Mouse (Mus musculus) brown adipose tissue, adult 24 weeks (tissue): ENCODE measurements around the gene Pfas. TPM values are rescaled to one million over a fixed set of nuclear protein-coding genes. Genes with fewer than 3 reads are reported as not detected.
"Not testable (repeated sequence)": the region's sequence is repeated elsewhere in the genome, so short reads cannot be mapped to it uniquely, and the experiment has no call there.

ENCODE experiments used
- H3K27ac ChIP-seq: fragments of 200-500 bp; replicated peaks from 2 replicates; pipeline ENCODE4 v1.5.1; 2012; ENCODE audit warnings: low read depth, mild to moderate bottlenecking, low read length
- H3K4me1 ChIP-seq: fragments of 200-500 bp; 2 replicates; pipeline ENCODE4 v1.6.1; 2012; ENCODE audit warnings: low read length, mixed read lengths; ENCODE audit not compliant: control insufficient read depth, insufficient read depth, insufficient read length
- H3K4me3 ChIP-seq: fragments of 200-500 bp; 2 replicates; pipeline ENCODE4 v1.5.1; 2012; ENCODE audit warnings: low read depth, mild to moderate bottlenecking, low read length, moderate library complexity; ENCODE audit not compliant: insufficient read depth
- polyA plus RNA-seq: library from polyadenylated mRNA; stranded (reverse); fragments of >200 nt; gene quantifications from 2 replicates; pipeline ENCODE4 v1.2.4, GENCODE M21; 2012; ENCODE audit not compliant: missing spikeins, insufficient read depth, insufficient read length

Pfas gene
- polyA plus RNA-seq, 1 experiment = 7.8 TPM

GRCm38 (mm10) chr11:69002782-69003181, 5.5 kb downstream of the Pfas start:
- H3K4me1 ChIP-seq, H3K4me3 ChIP-seq, H3K27ac ChIP-seq: not testable (repeated sequence)

- no peak overlapping the region for H3K27ac ChIP-seq
- no peaks in the 10 kb centered on the region; the same call in 1 of the 2 replicates for H3K4me1 ChIP-seq
- no peak overlapping the region for H3K4me3 ChIP-seq
These were observed 11.2 kb downstream of the Pfas start for GRCm38 (mm10) chr11:68997080-68997479.

DNA sequence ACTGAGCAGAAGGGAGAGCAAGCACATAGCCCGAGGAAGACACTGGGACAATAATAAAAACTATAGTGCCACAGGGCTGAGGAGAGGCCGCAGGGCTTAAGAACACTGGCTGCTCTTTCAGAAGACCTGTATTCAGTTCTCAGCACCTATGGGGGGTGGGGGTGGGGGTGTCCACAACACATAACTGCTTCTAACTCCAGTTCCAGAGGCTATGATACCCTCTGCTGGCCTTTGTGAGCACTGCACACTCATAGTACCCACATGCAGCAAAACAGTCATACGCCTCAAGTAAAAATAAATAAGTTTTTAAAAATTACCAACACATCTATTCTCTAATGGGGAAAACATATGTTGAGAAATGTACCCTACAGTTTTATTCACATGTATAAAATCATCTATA, 13.9 kb downstream of the Pfas start:
- Histone ChIP-seq H3K4me1 (no peaks in the 10 kb centered on the region; the same call in 1 of the 2 replicates), H3K27ac (no peak overlapping the region), H3K4me3 (no peak overlapping the region)

- Histone ChIP-seq H3K27ac (peak overlapping the region; percentile 43; the same call in 1 of the 2 replicates), H3K4me1 (no peaks in the 10 kb centered on the region; the same call in 1 of the 2 replicates), H3K4me3 (no peak overlapping the region)
These were observed 15.1 kb downstream of the Pfas start for GRCm38 (mm10) chr11:68993122-68993521.

GRCm38 (mm10) chr11:68988341-68988740, 19.9 kb downstream of the Pfas start:
- Histone ChIP-seq H3K4me3 (no peak overlapping the region), H3K4me1 (no peaks in the 10 kb centered on the region; the same call in 1 of the 2 replicates), H3K27ac (no peak overlapping the region)

DNA sequence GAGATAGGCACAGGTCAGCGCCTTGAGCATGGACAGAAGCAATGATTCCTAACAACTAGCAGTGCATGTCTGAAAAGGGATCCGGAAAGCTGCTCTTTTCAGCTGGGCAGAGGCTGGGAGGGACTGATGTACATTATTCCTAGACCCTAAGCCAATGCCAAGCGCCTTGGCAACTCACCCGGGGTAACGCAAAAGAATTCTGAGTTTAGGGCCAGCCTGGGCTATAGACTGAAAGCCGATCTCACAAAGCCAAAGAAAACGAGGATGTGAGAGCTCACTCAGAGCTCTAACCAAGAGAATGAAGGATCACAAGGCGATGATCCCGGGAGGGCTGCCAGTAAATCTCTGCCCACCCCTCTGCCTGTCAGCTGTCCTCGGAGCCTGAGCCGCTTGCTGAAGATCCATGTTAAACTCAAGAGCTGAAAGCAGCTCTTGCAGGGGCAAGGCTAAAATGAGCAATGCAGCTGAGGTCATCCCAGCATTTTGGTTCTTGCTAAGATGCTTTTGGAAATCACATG, 20.8 kb downstream of the Pfas start:
- no peak overlapping the region for H3K27ac ChIP-seq
- no peaks in the 10 kb centered on the region; the same call in 1 of the 2 replicates for H3K4me1 ChIP-seq
- no peak overlapping the region for H3K4me3 ChIP-seq

DNA sequence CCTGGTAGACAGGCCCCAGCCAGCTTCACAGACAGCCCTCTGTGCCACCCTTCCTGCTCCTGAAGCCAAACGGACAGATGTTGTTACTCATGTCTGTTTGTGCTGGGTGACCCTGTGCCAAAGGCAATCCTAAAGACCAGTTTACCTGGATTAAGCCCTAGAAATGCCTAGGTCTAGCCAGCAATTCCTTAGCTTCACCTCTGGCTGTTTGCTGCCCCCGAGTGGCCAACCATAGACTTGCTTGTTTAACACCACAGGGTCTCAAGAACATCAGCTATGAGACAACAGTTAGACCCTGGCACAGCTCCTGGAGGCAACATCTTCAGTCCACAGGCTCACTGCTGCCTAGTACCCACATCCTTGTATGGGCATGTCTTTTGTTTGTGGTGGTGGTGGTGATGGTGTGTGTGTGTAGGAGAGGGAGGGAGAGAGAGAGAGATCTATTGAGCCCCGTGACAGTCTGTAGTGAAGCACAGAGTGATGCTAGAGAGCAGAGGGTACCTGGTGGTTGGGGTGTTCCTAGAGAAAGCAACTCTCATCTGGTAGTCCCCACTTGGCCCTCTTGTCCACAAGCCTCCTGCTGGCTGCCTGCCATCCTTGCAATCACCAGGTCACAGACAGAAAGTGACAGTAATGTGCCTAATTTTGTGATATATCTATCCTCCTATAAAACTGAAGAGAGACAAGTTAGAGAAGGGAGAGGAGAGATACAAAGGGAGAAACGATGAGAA, 25.5 kb downstream of the Pfas start:
- H3K4me1 ChIP-seq = no peaks in the 10 kb centered on the region
- no peak overlapping the region for H3K4me3 ChIP-seq
- no peak overlapping the region for H3K27ac ChIP-seq

GRCm38 (mm10) chr11:68980919-68981318, 27.3 kb downstream of the Pfas start:
- Histone ChIP-seq H3K4me3 (no peak overlapping the region), H3K4me1 (no peaks in the 10 kb centered on the region), H3K27ac (no peak overlapping the region)

- Histone ChIP-seq H3K27ac (no peak overlapping the region), H3K4me1 (no peaks in the 10 kb centered on the region), H3K4me3 (no peak overlapping the region)
These were observed 28.9 kb downstream of the Pfas start for GRCm38 (mm10) chr11:68979320-68979733.

- Histone ChIP-seq H3K27ac (no peak overlapping the region), H3K4me3 (no peak overlapping the region), H3K4me1 (peaks cover 6% of the 10 kb centered on the region)
These were observed 32.7 kb downstream of the Pfas start for GRCm38 (mm10) chr11:68975601-68976000.

- H3K4me1 ChIP-seq = peaks cover 7% of the 10 kb centered on the region
- H3K27ac ChIP-seq = peak within 1 kb of the TSS; percentile 45; the same call in 1 of the 2 replicates
- H3K4me3 ChIP-seq = peak within 1 kb of the TSS; percentile 60
These were observed 33.2 kb downstream of the Pfas start, which contains the start of gene Rangrf for GRCm38 (mm10) chr11:68975085-68975484. Gene Rangrf (minus strand): TSS chr11:68975185.

- peak overlapping the region; percentile 45; the same call in 1 of the 2 replicates for H3K27ac ChIP-seq
- peaks cover 11% of the 10 kb centered on the region for H3K4me1 ChIP-seq
- H3K4me3 ChIP-seq = peak overlapping the region; percentile 60
These were observed 34.2 kb downstream of the Pfas start for GRCm38 (mm10) chr11:68974059-68974450.

GRCm38 (mm10) chr11:68973250-68974058, 34.8 kb downstream of the Pfas start:
- Histone ChIP-seq H3K4me3 (peak overlapping the region; percentile 60), H3K27ac (peak overlapping the region; percentile 45; the same call in 1 of the 2 replicates)

DNA sequence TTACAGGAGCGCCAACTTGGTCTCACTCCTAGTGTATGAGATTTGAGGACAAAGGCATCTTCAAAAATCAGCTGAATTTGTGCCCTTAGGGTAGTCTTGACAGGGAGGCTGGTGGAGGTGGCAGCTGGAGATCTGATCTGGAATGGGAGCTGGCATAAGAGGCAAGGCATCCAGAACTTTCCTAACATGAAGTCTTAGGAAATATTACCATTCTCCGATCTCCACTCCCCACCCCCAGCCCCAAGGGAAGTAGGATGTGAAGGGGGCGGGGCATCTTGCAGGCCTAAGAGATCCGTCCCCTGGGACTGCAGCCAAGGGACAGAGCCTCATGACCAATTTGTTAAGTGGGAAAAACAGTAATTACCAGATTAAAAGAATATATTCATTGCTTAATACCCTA, 38.0 kb downstream of the Pfas start:
- Histone ChIP-seq H3K4me1 (peaks cover 17% of the 10 kb centered on the region), H3K4me3 (peak overlapping the region; percentile 36), H3K27ac (peak overlapping the region; percentile 89)

More at GRCm38 (mm10) chr11:68973250-68974058, 34.8 kb downstream of the Pfas start:
- H3K4me1 ChIP-seq = peaks cover 11% of the 10 kb centered on the region

- Histone ChIP-seq H3K4me3 (peak overlapping the region; percentile 87), H3K27ac (peak overlapping the region; percentile 89)
These were observed 39.5 kb downstream of the Pfas start for GRCm38 (mm10) chr11:68968752-68969151.

More at GRCm38 (mm10) chr11:68968752-68969151, 39.5 kb downstream of the Pfas start:
- H3K4me1 ChIP-seq = peaks cover 17% of the 10 kb centered on the region
